Mouse (Mus musculus): Measurements from ENCODE around the gene Shank2.
A peak's percentile ranks its signal among the peaks of the same experiment; 100 is the strongest.

- TF ChIP-seq CTCF (IDR thresholded peaks at IDR 0.05; ENCODE audit: low read depth) = peak; percentile 42
- no peak for TF ChIP-seq EP300 (IDR thresholded peaks at IDR 0.05; ENCODE audit: low read depth)
These were observed 233.1 kb downstream of the Shank2 start for GRCm38 (mm10) chr7:144234783-144235182.

Data from liver, postnatal 0 days (tissue).